Mouse (Mus musculus) common myeloid progenitor, adult 5-6 weeks (primary cell): ENCODE measurements around the gene Dcun1d1. TPM values are rescaled to one million over a fixed set of nuclear protein-coding genes. Genes with fewer than 3 reads are reported as not detected.

Experiments used
- ATAC-seq: replicated peaks from 2 replicates; pipeline ENCODE4 v1.8.0; 2016; ENCODE audit warnings: low read depth, mild to moderate bottlenecking, moderate TSS enrichment, inconsistent platforms; ENCODE audit not compliant: poor library complexity, severe bottlenecking
- total RNA-seq: library from RNA; stranded (forward); fragments of 200-1000, 187-1606 nt; gene quantifications from 2 replicates; pipeline ENCODE4 v1.2.3, GENCODE M21; 2017

Gene Dcun1d1
- total RNA-seq, 1 experiment from 2014 or later: 226 TPM

DNA sequence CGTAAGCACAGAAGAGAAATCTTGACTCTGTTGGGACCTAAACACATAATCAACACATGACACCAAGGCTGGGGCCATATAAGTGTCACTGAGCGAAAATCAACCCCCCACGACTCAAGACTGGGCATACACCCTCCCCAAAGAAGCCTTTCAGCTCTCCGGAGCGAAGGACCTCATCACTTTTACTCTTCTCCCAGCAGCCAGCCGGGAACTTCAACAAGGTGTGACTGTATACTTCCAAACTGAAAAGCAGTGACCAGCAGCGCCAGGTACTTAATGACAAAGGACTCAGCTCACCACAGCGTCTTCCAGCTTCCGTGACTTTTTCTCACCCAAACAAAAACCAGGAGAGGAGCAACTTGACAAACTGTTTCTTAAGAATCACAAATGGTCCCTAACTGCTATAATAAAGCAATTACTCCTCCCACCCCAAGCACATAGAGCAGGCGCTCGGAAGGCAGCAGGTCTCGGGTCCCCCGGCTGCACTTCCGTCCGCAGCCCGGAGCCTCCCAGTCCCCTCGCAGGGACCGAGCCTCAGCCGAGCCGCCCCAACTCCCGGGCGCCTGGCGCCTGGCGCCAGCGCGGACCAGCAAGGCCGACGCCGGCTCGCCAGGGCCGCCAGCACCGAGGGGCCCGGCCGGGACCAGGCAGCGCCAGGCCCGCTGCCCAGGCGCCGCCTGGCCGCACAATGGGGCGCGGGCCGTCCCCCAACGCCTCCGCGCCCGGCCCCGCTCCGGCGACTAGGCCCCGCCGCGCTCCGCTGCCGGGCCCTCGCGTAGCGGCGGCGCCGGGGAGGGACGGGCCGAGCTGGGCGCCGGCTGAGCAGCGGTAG, 5.1 kb downstream of the Dcun1d1 start:
- ATAC-seq: peak; percentile 45

DNA sequence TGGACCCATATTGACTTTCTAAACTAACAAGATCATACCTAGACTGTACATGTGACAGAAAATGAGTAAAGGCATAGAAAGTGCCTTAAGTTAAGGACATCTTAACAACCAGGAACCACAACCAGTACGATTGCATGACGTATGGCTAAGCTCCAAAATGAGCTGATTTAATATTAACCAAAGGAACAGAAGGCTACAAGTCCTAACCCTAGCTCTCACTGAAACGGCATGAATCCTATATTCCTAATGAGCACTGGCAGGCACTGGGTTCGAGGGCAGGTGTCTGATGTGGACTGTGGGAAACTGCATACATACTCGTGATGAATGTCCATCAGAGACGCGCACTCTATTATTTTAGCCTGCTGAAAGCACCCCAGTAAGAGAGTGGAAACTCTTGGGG, 5.9 kb downstream of the Dcun1d1 start:
- no peak for ATAC-seq

DNA sequence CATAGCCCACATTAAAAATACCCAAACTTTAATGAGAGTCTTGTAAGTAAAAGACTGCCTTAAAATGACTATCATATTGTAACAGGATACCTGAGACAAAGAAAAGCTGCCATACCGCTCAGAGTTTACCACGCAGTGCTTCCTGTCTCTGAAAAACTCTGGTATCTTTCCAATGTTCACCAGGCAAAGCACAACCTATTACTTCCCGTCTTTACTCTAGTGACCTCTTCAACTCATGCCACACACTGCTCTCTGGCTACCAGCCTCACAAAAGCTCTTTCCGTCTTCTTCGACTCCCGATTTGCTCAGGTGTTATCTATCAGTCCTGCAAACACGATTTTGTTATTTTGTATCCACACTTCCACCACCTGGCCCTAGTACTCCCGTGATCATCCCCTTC, 7.4 kb downstream of the Dcun1d1 start:
- ATAC-seq: peak; percentile 29; the same call in 1 of the 2 replicates

DNA sequence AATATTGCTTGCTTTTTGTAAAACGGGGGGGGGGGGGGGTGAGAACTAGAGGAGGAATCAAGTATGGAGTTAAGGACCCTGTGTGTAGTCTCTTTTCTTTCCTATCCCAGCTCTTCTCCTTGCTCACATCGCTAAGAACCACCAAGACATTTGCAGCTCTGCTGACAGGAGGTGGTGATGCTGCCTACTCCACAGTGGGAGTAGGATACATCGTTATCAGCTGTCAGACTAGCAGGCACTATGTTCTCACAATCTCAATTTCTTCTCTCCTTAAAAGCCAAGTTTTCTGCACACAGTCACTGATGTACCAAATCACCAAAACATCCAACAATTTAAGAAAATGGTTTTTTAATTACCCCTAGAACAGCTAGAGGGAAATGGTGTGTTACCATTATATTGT, 7.8 kb downstream of the Dcun1d1 start:
- ATAC-seq: no peak

DNA sequence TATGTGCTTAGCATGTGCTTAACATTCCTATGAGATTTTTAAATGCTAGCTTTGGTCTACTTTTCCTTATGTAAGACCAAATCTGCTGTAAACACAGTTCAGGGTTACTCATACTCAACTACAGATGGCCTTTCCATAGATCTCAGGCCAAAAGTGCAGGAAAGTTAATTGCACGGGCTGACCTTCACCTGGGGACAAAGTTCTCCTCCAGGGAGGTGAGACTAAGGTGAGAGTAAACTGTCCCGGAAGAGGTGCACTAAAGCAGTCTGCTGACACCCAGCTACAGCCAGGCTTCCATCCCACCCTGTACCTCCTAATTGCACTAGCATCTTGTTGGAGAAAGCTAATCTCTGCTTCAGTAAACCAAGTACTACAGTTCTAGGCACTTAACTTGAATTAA, 11.4 kb downstream of the Dcun1d1 start:
- ATAC-seq: no peak

DNA sequence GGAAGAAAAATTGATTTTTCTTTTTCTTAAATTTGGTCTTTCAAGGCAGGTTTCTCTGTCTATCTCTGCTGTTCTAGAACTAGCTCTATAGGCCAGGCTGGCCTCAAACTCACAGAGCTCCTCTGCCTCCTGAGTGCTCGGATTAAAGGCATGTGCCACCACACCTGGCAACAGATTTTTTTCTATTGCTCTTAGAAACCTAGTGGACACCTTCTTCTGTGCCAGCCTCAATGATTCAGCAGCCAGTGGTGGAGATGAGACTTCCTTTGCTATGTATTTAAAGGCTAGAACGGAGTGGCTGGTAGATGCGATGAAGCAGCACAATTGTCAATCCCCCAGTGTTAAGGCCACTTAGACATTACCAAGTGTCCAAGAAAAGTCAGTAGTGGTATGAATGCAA, 13.2 kb downstream of the Dcun1d1 start:
- ATAC-seq: no peak

DNA sequence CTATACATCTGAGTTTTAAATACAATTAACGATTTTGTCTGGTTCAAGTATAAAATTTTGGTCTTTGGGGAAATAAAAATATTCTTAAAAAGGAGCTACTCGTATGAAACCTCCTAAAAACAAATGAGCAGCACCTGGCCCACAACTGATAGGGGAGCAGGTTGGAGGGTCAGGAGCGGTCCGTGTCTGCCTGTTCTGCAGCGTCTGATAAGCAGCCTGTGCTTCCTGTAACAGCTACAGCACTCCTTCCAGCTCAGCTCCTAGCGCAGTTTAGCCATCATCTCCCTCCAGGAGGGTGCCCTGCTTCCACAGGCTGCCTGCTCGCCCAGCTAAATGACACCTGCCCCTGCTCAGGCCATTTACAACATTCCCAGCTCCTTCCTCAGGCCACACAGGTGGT, 13.8 kb downstream of the Dcun1d1 start:
- ATAC-seq: peak; percentile 93

DNA sequence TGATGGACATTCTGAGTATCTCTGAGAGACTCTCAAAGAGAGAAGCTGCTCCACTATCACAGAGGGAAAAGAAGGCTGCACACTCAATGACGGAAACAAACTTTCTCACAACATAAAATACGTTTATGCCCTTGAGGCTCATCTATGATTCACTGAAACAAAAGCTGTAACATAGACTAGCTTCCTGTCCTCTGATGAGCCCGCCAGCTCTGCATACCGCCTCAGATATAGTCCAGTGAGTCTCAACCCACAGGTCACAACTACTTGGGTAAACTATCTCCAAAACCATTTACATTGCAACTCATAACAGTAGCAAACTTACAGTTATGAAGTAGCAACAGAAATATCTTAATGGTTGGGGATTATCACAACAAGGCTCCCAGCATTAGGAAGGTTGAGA, 14.7 kb downstream of the Dcun1d1 start:
- ATAC-seq: no peak

DNA sequence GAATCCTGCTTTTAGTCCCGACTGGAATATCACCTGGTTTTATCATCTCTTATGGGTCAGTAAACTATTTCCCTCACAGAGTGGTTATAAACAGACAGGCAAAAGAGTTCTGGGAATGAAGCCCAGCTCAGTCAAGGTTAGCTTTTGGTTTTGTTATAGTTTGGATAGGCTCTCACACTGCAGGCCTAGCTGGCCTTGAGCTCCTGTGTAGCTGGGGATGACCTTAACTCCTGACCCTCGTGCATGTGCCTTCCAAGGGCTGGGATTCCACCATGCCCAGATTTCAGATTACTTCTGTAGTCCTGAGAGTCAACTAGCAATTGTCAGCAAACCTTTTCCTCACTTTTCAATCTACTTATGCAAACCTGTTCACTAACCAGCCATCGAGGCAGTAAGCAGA, 19.0 kb downstream of the Dcun1d1 start:
- no peak for ATAC-seq

DNA sequence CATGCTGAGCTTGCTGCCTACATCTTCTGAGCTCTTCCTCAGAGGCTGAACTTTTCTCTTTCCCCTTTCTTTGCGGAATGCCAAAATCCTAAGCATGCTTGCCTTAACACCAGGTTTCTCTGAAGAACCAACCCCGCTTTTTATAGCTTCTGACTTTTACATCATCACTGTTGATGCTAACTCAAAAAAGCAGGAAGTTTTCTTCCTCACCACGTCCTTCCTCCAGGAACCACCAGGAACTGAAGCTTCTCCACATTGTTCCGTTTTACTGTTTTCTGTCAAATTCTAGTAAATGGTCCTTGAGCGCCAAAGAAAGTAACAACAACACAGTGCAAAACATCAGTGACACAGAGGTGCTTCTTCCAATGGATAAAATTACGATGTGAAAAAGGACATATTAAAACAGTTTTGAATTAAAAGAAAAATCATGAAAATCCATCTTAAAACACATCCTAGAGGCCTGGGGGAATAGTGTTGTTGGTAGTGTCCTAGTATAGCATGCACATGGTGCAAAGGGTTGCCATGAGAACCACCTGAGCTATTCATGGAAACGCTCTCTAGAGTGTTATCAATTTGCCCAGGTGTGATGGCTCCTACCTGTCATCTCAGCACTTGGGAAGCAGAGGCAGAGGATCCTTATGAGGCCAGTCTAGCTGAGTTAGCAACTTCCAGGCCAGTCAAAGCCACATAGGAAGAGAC, 28.1 kb downstream of the Dcun1d1 start:
- ATAC-seq: peak; percentile 87

DNA sequence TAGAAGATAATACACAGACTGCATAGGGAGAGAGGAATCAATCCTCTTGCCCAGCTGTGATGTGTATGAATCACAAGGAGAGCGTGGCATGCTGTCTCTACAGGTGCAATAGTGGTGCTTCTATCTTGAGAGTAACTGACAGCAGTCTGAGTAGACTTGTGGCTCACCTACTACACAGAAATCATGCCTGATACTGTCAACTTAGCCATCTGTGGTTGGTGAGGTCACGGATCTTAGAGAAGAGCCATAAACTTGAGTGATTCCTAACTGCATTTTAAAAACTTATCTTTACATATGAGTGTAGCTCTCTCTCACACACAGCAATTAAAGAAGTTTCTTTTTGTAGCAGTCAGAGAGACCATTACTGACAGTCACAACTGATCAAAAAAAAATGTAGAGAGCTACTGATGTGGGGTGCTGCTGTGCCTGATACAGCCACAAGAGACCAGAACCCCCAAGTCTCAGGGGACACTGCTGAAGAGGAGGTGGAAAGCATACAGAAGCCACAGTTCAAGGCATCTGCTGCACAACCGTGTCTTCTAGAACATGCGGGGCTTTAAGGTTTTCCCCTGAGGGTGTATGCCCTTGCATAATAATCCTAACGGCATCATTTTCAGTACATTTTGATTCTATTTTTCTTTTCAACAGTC, 36.6 kb downstream of the Dcun1d1 start:
- 0 out of 2 replicates have a peak, but pooled peaks have one; percentile 22 for ATAC-seq

DNA sequence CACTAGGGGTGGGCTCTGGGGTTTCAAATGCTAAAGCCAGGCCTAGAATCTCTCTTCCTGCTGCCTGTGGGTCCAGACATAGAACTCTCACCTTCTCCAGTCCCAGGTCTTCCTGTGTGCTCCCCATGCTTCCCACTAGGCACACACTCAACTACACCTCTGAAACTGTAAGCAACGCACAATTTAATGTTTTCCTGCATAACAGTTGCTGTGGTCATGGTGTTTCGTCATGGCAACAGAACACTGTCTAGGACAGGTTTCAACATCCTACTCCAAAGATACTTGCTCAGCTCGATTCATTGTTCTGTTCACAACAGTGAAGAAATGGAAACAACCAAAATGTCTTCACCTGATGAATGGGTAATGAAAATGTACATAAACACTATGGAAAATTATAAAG, 38.1 kb downstream of the Dcun1d1 start:
- ATAC-seq: 0 out of 2 replicates have a peak, but pooled peaks have one; percentile 15

DNA sequence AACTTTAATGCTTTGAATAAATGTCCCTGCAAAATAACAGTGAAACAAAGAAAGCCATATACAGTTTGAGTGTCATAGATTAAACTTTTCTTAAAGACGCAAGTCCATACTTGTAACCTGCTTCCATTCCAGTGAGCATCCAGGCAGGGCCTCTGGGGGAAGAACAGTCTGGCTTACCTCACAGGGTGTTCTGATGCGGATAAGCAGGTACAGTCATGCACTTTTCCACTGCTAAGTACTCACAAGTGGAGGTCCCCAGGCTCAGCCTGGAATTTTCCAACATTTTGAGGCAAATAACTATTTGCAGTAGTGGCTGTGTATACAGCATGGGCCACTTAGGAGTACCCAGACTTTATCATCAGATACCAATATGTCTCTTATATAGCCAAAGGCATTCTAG, 39.3 kb downstream of the Dcun1d1 start:
- ATAC-seq: no peak

DNA sequence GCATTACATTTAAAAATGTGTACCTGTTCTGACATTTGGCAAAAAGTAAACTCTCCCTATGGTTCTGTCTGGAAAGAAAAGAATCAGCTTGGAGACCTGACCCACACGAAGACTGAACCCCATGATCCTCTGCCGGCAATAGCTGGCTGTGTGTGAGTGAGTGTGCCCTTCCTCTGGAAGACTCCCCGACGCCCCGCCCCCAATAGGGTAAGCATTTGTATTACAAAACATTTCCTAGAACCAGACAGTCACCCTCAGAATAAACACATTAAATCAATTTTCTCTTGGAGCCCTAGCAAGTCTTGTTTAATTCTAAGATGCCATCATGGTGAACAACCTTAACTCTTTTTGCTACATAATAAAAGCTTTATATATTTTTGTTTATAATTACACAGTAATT, 44.1 kb downstream of the Dcun1d1 start:
- ATAC-seq: no peak

DNA sequence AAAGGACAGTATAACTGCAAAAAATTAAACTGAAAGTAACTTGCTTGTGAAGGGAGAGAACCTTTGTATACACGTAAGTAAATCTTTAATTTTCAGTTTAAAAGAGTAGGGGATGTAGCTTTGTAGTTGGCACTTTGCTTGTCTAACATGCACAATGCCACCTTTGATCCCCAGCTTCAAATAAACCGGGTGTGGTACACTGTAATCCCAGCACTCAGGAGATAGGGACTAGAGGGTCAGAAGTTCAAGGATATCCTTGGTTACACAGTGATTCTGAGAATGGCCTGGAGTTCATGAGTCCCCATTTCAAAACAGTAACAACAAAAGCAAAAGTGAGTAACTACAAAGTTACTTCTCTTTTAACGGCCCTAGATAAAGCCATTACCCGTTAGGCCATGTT, 46.1 kb downstream of the Dcun1d1 start:
- no peak for ATAC-seq

DNA sequence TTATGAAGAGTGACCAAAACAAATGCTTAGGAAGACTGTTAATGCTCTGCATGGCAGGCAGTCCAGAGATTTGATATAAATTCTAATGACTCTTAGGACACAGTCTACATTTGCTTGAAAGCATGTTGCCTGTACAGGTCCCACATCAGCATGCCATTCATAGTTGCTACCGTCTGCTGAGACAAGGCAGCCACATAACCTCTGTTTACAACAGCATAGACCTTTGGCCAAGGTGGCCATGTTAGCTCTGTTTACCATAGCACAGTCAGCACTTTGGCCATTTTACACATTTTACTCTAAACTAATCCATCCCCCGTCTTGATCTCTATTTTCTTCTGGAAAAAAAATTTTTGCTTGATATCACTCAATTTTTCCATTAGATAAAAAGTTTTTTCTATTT, 47.7 kb downstream of the Dcun1d1 start:
- ATAC-seq: no peak

DNA sequence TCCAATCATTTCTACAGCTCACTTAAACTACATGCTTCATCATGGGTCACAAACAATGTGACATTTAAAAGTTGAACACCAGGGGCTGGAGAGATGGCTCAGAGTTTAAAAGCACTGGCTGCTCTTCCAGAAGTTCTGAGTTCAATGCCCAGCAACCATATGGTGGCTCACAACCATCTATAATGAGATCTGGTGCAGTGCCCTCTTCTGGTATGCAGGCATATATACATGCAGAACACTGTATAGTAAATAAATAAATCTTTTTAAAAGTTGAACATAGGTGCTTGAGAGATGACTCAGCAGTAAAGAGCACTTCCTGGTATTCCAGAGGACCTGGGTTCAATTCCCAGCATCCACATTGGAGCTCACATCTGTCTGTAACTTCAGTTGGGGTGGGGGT, 54.0 kb downstream of the Dcun1d1 start:
- 0 out of 2 replicates have a peak, but pooled peaks have one; percentile 39 for ATAC-seq

DNA sequence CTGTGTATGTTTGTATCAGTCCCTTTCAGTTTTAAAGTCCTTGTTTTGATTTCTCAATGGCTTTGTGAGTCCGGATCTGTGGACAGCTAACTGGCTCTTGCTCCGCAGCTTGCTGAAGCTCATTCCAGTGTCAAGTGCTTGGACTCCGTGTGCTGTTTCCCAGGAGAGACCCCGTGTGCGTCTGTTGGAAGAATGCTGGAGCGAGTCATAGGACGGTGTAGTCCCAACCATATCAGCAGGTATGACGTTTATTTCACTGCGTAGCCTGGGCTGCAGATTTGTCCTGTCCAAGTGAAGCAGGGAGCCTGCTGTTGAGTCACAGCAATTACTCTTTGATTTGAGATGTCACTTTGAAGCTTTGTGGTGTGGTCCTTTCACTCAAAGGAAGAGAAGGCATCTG, 87.9 kb downstream of the Dcun1d1 start:
- ATAC-seq: no peak
